ENCODE assay signal across 12 mouse cellular contexts in the genomic region with DNA sequence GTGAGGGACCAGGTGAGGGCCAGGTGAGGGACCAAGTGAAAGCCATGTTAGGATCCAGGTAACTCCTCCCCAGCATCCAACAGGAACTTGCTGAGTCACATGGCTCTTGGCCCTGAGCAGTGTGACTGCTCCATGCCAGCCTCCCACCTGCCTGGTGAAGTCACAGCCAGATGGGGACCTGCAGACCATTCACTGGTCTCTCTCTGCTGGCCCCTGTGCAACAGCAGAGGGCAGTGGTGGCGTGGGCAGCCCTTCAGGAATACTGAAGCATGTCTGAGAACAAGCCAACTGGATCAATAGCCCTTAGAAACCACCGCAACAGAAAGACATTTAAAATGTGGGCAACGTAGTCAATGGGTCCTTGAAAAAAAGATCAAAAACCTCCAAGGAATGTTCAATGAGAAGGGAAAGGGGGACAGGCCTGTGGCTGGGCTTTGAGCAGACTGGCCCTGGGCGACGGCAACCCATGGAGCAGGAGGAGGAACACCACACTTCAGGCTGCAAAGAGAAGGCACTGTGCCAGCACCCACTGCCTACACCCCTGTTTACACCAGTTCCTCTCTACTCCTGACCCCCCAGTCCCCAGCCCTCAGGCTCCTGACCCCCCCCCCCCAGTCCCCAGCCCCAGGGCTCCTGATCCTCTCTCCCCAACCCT. TPM values are rescaled to one million over a fixed set of nuclear protein-coding genes. Genes with fewer than 3 reads are reported as not detected.
DNase-seq lines count a peak whose midpoint lies in the region; ATAC-seq and TF ChIP-seq lines count a peak whose summit lies in the region.
"Had no signal": no experiment of that assay in that cellular context is flagged by ENCODE, and none has a peak within 500 bp of the region (broad histone marks: within the 10 kb centered on the region; RNA-seq: fewer than 3 reads in every experiment).

No protein-coding gene starts in this region.

- no peak overlapping the region for H3K9ac ChIP-seq in embryonic facial prominence, embryonic 15.5 days
- no peak overlapping the region for H3K9ac ChIP-seq in lung, embryonic 14.5 days
- no peak overlapping the region for H3K9ac ChIP-seq in lung, postnatal 0 days (replicated peaks; ENCODE audit: low read depth)
- no peak overlapping the region for H3K9ac ChIP-seq in stomach, postnatal 0 days (ENCODE audit: low read length)
- no peak overlapping the region for H3K9ac ChIP-seq in liver, embryonic 12.5 days
- H3K9ac ChIP-seq: heart, embryonic 12.5 days had no signal

- no peaks in the 10 kb centered on the region for H3K9me3 ChIP-seq in embryonic facial prominence, embryonic 15.5 days (replicated peaks)
- no peaks in the 10 kb centered on the region for H3K9me3 ChIP-seq in embryonic facial prominence, embryonic 10.5 days
- no peaks in the 10 kb centered on the region for H3K9me3 ChIP-seq in lung, embryonic 14.5 days (ENCODE audit: low read depth, low read length)
- no peaks in the 10 kb centered on the region for H3K9me3 ChIP-seq in lung, postnatal 0 days (ENCODE audit: low read length)
- peaks cover 3% of the 10 kb centered on the region; the same call in 1 of the 2 replicates for H3K9me3 ChIP-seq in midbrain, embryonic 10.5 days (replicated peaks)
- no peaks in the 10 kb centered on the region for H3K9me3 ChIP-seq in stomach, postnatal 0 days (ENCODE audit: control insufficient read depth, low read length)
- no peaks in the 10 kb centered on the region for H3K9me3 ChIP-seq in liver, embryonic 12.5 days (replicated peaks)

- no peaks in the 10 kb centered on the region for H3K36me3 ChIP-seq in embryonic facial prominence, embryonic 15.5 days
- no peaks in the 10 kb centered on the region for H3K36me3 ChIP-seq in embryonic facial prominence, embryonic 10.5 days (replicated peaks)
- no peaks in the 10 kb centered on the region for H3K36me3 ChIP-seq in lung, embryonic 14.5 days (ENCODE audit: insufficient read depth)
- no peaks in the 10 kb centered on the region for H3K36me3 ChIP-seq in lung, postnatal 0 days (ENCODE audit: insufficient read depth, low read length)
- H3K36me3 ChIP-seq in midbrain, embryonic 10.5 days, result no peaks in the 10 kb centered on the region
- H3K36me3 ChIP-seq in stomach, postnatal 0 days (ENCODE audit: control insufficient read depth, insufficient read depth, low read length), result no peaks in the 10 kb centered on the region
- H3K36me3 ChIP-seq in liver, embryonic 12.5 days, result no peaks in the 10 kb centered on the region
- H3K36me3 ChIP-seq: heart, embryonic 12.5 days had no signal

- no peaks in the 10 kb centered on the region for H3K27me3 ChIP-seq in embryonic facial prominence, embryonic 15.5 days
- no peaks in the 10 kb centered on the region for H3K27me3 ChIP-seq in embryonic facial prominence, embryonic 10.5 days (replicated peaks; ENCODE audit: low read depth, poor library complexity, severe bottlenecking)
- no peaks in the 10 kb centered on the region for H3K27me3 ChIP-seq in lung, embryonic 14.5 days (ENCODE audit: insufficient read depth, low read length)
- H3K27me3 ChIP-seq in lung, postnatal 0 days (replicated peaks; ENCODE audit: insufficient read depth, low read length), result no peaks in the 10 kb centered on the region
- H3K27me3 ChIP-seq in midbrain, embryonic 10.5 days (ENCODE audit: low read depth, poor library complexity, severe bottlenecking), result no peaks in the 10 kb centered on the region
- H3K27me3 ChIP-seq in stomach, postnatal 0 days (ENCODE audit: control insufficient read depth, insufficient read depth, low read length), result no peaks in the 10 kb centered on the region
- H3K27me3 ChIP-seq in liver, embryonic 12.5 days (replicated peaks), result no peaks in the 10 kb centered on the region

- no peak for TF ChIP-seq EP300 in lung, postnatal 0 days (IDR thresholded peaks at IDR 0.05)
- no peak for TF ChIP-seq EP300 in stomach, postnatal 0 days (optimal IDR thresholded peaks at IDR 0.05)

- peaks cover 15% of the 10 kb centered on the region; the same call in 1 of the 2 replicates for H3K4me1 ChIP-seq in embryonic facial prominence, embryonic 15.5 days
- H3K4me1 ChIP-seq in embryonic facial prominence, embryonic 10.5 days, result peaks cover 28% of the 10 kb centered on the region
- no peaks in the 10 kb centered on the region for H3K4me1 ChIP-seq in lung, embryonic 14.5 days (ENCODE audit: insufficient read depth)
- H3K4me1 ChIP-seq in lung, postnatal 0 days (ENCODE audit: insufficient read depth, low read depth, low read length), result no peaks in the 10 kb centered on the region
- H3K4me1 ChIP-seq in midbrain, embryonic 10.5 days, result peaks cover 38% of the 10 kb centered on the region
- no peaks in the 10 kb centered on the region for H3K4me1 ChIP-seq in stomach, postnatal 0 days (replicated peaks; ENCODE audit: control insufficient read depth, insufficient read depth)
- no peaks in the 10 kb centered on the region for H3K4me1 ChIP-seq in liver, embryonic 12.5 days

- DNase-seq in embryonic facial prominence, embryonic 10.5 days (ENCODE audit: low spot score), result no peak
- no peak for DNase-seq in lung, embryonic 14.5 days
- DNase-seq in lung, postnatal 0 days (ENCODE audit: low spot score), result no peak
- DNase-seq in midbrain, embryonic 10.5 days (ENCODE audit: low spot score), result peak; percentile 45
- no peak for DNase-seq in stomach, postnatal 0 days (ENCODE audit: low spot score)
- DNase-seq in gastrocnemius, adult 18-20 months (ENCODE audit: low spot score), result no peak
- DNase-seq: adrenal gland, postnatal 36 days; B cell, adult 2 months had no signal

- H3K4me3 ChIP-seq in embryonic facial prominence, embryonic 15.5 days (replicated peaks), result no peak overlapping the region
- H3K4me3 ChIP-seq in embryonic facial prominence, embryonic 10.5 days, result no peak overlapping the region
- H3K4me3 ChIP-seq in lung, embryonic 14.5 days (ENCODE audit: low read depth, low read length), result no peak overlapping the region
- no peak overlapping the region for H3K4me3 ChIP-seq in lung, postnatal 0 days (ENCODE audit: low read depth, low read length)
- H3K4me3 ChIP-seq in midbrain, embryonic 10.5 days, result no peak overlapping the region
- H3K4me3 ChIP-seq in stomach, postnatal 0 days (ENCODE audit: low read depth, low read length), result no peak overlapping the region
- no peak overlapping the region for H3K4me3 ChIP-seq in liver, embryonic 12.5 days
- H3K4me3 ChIP-seq: heart, embryonic 12.5 days had no signal

- 54% methylated on average over 5 of the region's 5 CpGs for WGBS in embryonic facial prominence, embryonic 15.5 days
- WGBS in embryonic facial prominence, embryonic 10.5 days, result 49% methylated on average over 5 of the region's 5 CpGs
- 42% methylated on average over 5 of the region's 5 CpGs for WGBS in lung, embryonic 14.5 days
- WGBS in lung, postnatal 0 days, result 32% methylated on average over 4 of the region's 5 CpGs
- WGBS in midbrain, embryonic 10.5 days, result 37% methylated on average over 5 of the region's 5 CpGs
- 70% methylated on average over 5 of the region's 5 CpGs for WGBS in stomach, postnatal 0 days
- WGBS in liver, embryonic 12.5 days (ENCODE audit: insufficient replicate concordance), result 50% methylated on average over 5 of the region's 5 CpGs

- no peak overlapping the region for H3K27ac ChIP-seq in embryonic facial prominence, embryonic 15.5 days (replicated peaks)
- no peak overlapping the region for H3K27ac ChIP-seq in embryonic facial prominence, embryonic 10.5 days (replicated peaks)
- no peak overlapping the region for H3K27ac ChIP-seq in lung, embryonic 14.5 days (ENCODE audit: low read depth)
- H3K27ac ChIP-seq in lung, postnatal 0 days (ENCODE audit: low read length), result no peak overlapping the region
- H3K27ac ChIP-seq in midbrain, embryonic 10.5 days (replicated peaks), result peak overlapping the region; percentile 69
- H3K27ac ChIP-seq in stomach, postnatal 0 days (replicated peaks), result no peak overlapping the region
- no peak overlapping the region for H3K27ac ChIP-seq in liver, embryonic 12.5 days

- no peak overlapping the region for H3K4me2 ChIP-seq in embryonic facial prominence, embryonic 15.5 days (replicated peaks)
- H3K4me2 ChIP-seq in lung, embryonic 14.5 days, result no peak overlapping the region
- H3K4me2 ChIP-seq in lung, postnatal 0 days (replicated peaks; ENCODE audit: low read depth, low read length), result no peak overlapping the region
- no peak overlapping the region for H3K4me2 ChIP-seq in stomach, postnatal 0 days (replicated peaks; ENCODE audit: low read depth)
- no peak overlapping the region for H3K4me2 ChIP-seq in liver, embryonic 12.5 days
- H3K4me2 ChIP-seq: heart, embryonic 12.5 days had no signal

- 0 out of 2 replicates have a peak, but pooled peaks have one; percentile 45 for ATAC-seq in embryonic facial prominence, embryonic 15.5 days (ENCODE audit: insufficient number of reproducible peaks, low FRiP score, low TSS enrichment, low read depth)
- ATAC-seq in lung, embryonic 14.5 days (ENCODE audit: insufficient read depth), result no peak
- ATAC-seq in lung, postnatal 0 days, result no peak
- ATAC-seq in stomach, postnatal 0 days (ENCODE audit: low FRiP score, low TSS enrichment), result no peak
- ATAC-seq in liver, embryonic 12.5 days, result no peak

- peak; percentile 28; the same call in 1 of the 2 replicates for TF ChIP-seq CTCF in lung, embryonic 14.5 days (IDR thresholded peaks at IDR 0.05; ENCODE audit: low read depth)
- TF ChIP-seq CTCF in lung, postnatal 0 days (IDR thresholded peaks at IDR 0.05), result no peak
- TF ChIP-seq CTCF in stomach, postnatal 0 days (IDR thresholded peaks at IDR 0.05; ENCODE audit: low read depth), result peak; percentile 31

RNA-seq across cellular contexts. Expression of gene Rbfox3, which starts 36.0 kb away (rescaled TPM):
- polyA plus RNA-seq in embryonic facial prominence, embryonic 15.5 days (2015; fragmentation: Nextera tagmentation; extraction: Ambion mirVana), result 0.55 and 0.58 TPM in 2 replicates
- 2.3 and 2.5 TPM in 2 replicates for polyA plus RNA-seq in embryonic facial prominence, embryonic 10.5 days (2016; fragmentation: Nextera tagmentation; extraction: Ambion mirVana)
- polyA plus RNA-seq in lung, embryonic 14.5 days (2014; fragmentation: Nextera tagmentation; extraction: Ambion mirVana), result 0.13 and 0.19 TPM in 2 replicates
- polyA plus RNA-seq in lung, postnatal 0 days (2015; fragmentation: Nextera tagmentation; extraction: Ambion mirVana), result 0.97 and 1.1 TPM in 2 replicates
- polyA plus RNA-seq in midbrain, embryonic 10.5 days (2016; fragmentation: Nextera tagmentation; extraction: Ambion mirVana), result 7.6 and 8.3 TPM in 2 replicates
- polyA plus RNA-seq in stomach, postnatal 0 days (2015; fragmentation: Nextera tagmentation; extraction: Ambion mirVana), result 0.76 and 0.85 TPM in 2 replicates
- total RNA-seq in gastrocnemius, adult 18-20 months (2021), result under 1 TPM in 1 of 2 experiments, not detected in 1; 0.09 TPM
- 0.46 and 0.61 TPM in 2 replicates for polyA plus RNA-seq in liver, embryonic 12.5 days (2016; fragmentation: Nextera tagmentation; extraction: Ambion mirVana)
- total RNA-seq: neutrophil, adult 5-6 weeks had no signal
